Mouse (Mus musculus) retina, adult 2 months (tissue): ENCODE data around the gene Ddx58.

Experiments used
- DNase-seq: peaks from one replicate; pipeline ENCODE4 v3.0.0-alpha.2; 2012; ENCODE audit warnings: low read depth, low spot score

Ddx58 gene

DNA sequence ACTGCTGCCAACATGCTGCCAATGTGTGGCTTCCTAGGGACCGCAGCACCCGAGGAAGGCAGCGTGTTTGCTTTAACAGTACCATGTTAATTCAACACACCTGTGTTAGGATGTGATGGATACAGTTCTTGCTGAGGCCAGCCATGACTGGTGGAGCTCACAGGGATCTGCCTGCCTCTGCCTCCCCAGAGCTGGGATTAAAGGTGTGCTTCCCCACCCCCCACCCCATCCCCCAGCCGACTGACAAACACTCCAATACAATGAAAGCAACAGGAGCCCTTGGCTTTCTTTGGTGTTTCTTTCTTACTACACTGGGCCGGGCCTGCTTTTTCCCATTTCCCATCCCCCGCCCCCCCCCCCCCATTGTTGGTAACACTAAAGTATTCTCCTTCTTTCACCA is 5.4 kb downstream of the Ddx58 start:
- DNase-seq: no peak

DNA sequence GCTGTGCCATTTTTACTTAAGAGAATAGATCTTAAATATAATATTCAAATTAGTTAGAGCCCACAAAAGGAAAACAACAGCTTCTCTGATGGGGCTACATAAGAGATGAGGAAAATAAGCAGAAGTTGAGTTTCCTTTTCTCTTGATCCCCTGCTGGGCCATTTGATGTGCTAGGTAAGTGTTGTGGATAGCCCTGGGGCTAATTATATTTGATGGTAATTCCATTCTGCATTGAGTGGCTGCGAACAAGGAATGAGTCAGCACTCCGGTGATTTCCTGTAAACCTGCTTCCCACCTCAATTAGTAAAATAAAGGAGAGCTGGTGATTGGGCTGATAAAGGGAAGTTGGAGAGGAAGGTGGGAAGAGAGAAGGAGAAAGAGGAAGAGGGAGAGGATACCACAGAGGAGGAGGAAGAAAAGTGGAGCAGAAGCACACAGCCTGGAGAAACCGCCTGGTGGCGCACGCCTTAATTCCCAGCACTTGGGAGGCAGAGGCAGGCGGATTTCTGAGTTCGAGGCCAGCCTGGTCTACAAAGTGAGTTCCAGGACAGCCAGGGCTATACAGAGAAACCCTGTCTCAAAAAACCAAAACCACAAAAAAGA is 6.5 kb downstream of the Ddx58 start:
- no peak for DNase-seq

DNA sequence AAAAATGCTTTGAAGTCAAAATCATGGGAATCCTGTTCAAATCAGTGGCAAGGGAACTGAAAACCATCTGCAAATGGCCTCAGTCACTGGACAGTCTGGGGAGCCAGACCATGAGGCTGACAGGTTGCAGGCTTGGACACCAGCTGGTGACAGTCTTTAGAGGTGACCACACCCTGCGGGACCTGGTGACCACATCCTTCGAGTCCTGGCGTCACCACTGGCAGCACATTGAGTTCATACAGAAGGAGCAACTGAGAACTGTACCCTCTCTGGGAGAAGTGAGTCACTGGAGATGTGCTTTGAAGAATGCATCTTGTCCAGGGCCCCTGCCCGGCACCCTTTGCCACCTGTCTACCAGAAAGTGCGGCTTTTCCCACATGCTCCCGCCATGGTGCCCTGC is 9.9 kb downstream of the Ddx58 start:
- DNase-seq: no peak

DNA sequence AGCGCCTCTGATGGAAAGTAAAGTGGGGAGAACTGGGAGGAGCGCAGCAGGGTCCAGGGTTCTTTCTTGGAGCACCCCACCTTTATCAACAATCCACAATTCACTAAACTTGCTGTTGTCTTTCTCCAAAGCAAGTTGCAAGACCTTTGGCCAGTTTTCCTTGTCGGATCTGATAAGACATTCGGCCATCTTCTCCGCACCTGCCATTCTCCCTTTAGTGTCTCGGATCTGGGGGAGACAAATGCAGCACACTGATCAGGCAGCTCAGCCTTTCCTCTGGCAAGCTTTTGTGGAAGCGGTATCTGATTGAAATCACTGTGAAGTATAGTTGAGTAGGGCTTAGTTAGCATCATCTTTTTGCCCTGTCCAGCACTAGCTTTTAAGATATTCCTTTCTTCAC is 11.7 kb downstream of the Ddx58 start:
- no peak for DNase-seq

DNA sequence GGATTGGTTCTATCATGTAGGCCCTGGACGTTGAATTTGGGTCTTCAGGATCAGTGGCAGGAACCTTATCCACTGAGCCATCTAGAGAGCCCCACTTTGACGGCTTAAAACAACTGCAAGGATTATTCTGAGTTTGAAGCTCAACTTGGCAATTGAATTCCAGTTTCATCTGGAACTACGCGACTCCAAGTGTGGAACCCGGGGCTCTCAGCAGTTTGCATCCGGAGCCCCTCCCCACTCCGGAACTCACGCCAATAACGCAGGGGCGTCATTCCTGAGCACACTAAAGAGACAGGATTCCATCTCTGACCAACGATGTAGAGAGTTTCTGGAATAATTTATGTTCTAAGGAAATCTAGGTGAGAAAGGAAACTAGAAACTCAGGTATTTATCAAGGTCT is 12.5 kb downstream of the Ddx58 start:
- no peak for DNase-seq

DNA sequence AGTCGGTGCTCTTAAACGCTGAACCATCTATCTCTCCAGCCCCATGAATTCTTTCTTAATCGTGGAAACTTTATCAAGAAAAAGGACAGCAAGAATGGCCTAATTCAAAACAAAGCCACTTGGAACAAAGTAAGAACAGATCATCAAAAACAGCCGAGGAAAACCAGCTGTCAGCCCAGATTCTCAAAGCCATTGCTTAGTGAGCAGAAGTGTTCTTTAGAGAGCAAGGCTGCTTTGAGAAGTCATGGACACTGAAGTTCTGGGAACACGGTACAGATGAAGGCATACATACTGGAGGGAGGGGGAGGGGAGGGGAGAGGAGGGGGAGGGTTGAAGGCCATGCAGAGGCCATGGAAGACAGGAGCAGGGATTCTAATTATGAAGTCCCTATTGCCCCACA is 13.5 kb downstream of the Ddx58 start:
- DNase-seq: no peak

DNA sequence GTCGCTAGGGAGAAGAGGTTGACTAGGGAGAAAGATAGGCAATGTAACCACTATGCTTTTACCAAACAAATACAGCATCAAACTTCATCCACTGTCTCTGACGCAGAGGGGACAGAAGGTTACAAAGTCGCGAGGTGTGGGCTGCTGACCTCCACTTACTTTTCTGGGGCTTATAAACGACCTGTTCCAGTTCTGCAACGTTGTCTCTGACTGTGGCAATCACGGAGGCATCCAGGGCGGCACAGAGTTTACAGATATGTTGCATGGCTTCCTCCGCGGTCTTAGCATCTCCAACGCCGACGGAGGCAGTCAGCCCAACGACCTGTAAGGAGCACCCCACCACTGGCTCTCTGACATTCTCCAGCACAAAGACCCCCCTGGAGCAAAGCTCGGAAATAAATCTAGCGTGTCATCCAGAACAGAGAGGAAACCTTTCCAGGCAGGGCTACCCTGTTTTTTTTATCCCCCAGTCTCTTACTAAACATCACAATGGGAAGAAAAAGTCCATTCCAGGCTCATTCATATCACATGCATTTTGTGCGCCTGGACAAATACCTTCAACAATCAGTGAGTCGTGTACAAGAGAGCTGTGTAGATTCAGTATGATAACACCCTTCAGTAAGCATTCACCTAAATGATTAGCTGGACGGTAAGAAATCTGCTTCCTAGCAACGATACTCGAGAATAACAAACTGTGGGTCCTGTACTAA is 17.6 kb downstream of the Ddx58 start:
- DNase-seq: no peak

DNA sequence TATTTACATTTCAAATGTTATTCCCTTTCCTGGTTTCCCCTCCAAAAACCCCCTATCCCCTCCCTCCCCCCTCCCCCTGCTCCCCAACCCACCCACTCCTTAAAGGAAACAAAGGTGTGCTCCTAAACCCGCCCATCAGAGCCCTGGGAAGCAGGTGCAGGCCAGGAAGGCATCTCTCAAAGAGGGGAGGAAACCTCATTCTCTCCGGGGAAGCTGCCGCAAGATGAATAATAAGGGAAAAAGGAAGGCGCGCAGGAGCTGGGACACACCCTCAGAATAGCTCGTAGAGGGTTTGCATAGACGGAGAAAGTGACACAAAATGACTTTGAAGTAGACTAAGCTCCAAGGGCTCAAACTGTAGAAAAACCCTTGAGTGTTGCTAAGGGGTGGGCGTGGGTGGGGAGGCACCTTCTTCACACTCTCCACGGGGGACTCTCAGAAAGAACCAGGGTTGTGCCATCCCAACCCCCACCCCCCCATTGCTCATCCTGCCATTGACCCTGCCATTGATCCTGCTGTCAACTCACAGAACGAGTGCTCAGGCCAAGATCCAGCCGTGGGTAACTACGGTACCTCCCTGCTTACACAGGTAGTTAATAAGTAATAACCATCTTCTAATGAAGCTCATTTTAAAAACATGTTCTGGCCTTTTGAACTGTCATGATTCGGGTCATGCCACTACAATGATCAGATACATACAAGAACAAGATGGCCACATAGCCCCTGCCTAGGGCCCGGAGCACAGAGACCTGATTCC is 18.4 kb downstream of the Ddx58 start:
- no peak for DNase-seq

DNA sequence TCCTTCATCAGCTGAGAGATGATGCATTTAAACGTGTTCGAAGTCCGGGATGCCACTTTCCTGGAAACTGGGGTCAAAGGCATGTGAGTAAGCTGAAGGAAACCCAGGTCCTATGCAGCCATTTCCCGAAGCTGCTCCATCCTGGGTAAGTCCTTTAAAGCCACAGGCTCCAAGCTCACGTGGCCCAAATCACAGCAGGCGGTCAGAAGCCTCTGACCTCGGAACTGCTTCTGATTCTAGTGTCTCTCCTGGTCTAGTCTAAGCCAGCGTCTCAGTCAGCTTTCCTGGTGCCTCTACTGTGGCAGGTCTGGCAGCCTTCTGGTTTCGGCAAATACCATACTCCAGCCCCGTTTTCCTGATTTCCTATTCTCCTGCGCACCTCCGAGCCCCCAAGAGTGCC is 19.2 kb downstream of the Ddx58 start:
- no peak for DNase-seq

DNA sequence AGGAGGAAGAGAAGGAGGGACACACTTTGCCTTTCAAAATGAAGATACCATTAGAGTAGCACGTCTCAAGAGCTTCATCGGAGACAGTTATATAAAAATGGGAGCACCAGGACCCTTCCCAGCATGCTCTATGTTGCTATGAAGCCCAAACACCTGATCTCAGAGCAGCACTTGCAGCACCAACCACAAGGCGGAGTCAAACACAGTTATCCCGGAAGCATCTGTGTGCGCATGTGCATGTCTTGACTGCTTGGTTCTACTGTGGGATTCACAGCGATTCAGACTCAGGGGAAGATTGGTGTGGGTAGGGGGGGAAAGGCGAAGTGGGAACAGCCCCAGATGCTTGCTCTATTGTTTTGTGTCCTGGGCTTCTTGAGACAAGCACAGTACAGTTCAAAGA is 21.2 kb downstream of the Ddx58 start:
- DNase-seq: no peak

DNA sequence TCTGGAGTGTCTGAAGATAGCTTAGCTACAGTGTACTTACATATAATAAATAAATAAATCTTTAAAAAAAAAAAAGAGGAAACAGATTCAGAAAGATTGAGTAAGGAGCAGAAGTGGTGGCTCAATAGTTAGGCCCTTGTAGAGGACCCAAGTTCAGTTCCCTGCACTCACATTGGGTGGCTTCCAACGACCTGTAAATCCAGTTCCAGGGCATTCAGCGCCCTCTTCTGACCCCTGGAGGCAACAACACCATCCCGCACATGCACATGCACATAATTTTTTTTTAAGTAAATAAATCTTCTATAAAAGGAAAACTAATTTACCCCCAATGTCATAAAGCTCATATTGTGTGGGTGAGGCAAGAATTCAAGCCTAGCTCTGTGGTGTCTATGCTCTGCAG is 21.7 kb downstream of the Ddx58 start:
- no peak for DNase-seq

DNA sequence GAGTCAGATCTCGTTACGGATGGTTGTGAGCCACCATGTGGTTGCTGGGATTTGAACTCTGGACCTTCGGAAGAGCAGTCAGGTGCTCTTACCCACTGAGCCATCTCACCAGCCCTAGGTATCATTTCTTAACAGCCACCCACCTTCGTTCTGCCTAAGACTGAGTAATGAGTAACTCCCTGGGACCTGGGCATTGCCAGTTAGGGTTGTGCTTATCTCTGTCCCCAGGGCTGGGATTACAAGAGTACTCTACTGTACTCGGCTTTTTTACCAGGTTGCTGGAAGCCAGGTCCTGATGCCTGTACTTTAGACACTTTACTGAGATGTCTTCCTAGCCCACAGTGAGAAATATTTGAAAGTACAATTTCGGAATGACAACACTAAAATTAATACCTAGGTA is 27.5 kb downstream of the Ddx58 start:
- DNase-seq: no peak

DNA sequence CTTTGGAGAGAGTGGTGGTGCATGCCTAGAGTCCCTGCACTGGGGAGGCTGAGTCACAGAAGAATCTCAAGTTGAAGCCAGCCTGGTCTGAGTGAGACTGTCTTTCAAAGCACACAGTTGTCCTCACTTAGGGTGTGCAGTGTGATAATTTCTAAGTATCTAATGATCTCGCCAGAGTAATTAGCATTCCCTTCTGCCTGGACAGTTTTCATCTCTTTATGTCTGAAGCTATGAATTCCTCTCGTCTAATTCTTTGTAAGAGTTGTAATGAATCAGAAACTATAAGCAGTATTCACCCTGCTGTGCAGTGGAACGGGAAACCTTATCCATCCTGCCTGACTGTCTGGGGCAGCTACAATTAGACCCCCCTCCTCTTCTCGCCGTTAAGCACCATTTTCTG is 31.9 kb downstream of the Ddx58 start:
- no peak for DNase-seq

DNA sequence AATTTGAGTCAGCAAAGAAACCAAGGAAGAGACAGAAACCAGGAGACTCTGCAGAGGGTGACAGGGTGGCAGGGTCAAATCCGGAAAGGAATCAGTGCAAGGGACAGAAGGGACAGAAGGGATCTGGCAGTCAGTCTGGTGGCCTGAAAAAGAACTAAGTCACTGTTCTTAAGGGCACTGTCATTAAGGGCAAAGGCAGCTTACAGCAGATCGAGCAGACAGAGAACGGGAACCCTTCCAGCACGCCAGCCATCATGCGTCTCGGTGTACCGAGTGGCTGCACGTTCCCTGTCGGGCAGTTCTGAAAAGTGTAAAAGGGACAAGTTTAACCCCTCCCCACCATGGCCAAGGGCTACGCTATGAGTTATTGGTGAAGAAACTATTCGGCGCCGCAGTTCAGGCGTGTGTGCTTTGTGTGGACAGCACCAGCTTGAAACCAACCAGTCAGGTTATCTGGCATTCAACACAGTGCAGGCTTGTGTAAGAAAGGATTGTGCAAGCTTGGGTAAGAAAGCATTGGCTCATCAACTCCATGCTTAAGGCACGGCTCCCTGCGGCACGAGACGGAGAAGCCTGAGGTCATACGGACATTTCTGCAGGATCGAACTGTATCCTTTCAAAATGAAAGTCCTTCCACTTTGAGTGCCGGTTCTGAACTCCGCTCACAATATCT is 34.3 kb downstream of the Ddx58 start:
- no peak for DNase-seq

DNA sequence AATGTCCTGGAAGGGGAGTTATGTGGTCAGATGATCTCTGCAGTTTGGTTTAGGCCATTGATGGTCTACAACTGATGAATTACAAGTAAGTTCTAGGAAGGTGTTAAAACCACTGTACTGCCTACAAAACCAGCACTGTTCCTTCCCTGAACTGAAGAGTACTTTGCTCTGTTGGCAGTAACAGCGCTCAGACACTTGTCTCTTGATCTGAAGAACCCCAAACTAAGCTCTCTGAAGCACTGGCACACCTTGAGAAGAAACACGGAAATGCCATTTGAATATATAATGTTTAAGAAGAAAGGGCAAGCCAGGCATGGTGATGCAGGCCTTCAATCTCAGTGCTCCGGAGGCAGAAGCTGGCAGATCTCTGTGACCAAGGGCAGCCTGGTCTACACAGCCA is 35.3 kb downstream of the Ddx58 start:
- DNase-seq: no peak

DNA sequence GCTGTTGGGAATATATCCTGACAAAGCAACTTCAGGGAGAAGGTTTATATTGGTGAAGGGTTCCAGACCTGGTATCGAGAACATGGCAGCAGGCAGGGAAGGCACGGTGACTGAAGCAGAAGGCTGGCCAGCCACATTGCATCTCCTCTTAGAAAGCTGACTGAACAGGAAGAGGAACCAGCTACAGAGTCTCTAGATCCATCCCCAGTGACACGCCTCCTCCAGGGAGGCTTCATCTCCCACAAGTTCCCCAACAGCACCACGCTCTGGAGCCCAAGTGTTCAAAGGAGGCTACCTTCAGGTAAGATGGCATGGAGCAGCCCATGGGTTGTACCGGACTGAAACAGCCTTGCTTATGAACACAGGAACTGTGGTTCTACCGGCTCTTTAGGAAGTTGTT is 37.4 kb downstream of the Ddx58 start:
- DNase-seq: no peak

DNA sequence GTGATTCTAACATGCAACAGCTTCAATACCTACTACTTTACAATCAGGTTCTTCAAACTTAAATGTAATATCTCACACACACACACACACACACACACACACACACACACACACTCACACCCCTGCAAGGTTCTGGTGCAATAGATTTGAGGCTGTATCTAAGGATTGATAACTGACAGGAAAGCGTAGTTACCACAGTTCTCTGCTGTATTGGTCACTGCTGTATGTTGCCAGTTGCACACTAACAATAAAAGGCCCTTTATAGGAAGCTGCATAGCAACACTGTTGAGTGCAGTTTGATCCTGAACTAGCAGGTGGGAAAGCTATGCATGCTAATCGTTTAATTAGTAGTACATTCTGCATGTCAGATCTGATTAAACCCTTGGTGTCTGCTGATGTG is 44.3 kb downstream of the Ddx58 start:
- no peak for DNase-seq

DNA sequence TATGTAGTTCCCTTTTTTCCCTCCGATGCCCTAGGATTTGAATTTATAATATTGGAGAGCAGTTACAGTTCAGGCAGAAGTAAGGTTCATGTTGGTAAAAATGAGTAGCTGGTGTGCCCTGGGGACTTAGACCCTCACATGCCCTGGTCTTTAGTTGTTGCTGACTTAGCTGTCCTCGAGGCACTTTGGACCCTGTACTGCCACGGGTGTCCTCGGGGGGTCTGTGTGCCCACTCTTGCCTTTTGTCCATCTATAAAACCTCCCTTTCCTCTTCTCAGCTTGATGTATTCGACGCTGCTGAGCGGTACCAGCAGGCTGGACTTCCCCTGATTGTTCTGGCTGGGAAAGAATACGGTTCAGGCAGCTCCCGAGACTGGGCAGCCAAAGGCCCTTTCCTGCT is 46.2 kb downstream of the Ddx58 start:
- DNase-seq: no peak

DNA sequence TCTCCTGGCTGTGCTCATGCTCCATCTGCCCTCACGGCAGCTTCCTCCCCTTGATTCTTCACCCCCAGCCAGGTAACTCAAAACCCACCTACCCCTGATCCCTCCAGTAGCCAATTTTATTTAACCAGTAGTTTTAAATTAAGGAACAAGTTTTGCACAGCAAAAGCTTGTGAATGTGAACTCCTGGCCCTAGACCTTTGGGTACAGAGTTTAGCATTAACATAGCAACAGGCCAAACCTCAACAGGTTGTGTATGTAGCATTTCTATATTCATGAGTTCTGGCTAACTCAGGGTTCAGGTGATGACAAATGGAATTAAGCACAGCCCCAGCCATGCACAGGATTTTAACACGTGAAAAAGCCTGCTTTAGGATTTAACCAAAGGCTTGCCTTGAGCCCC is 47.4 kb downstream of the Ddx58 start:
- DNase-seq: no peak

DNA sequence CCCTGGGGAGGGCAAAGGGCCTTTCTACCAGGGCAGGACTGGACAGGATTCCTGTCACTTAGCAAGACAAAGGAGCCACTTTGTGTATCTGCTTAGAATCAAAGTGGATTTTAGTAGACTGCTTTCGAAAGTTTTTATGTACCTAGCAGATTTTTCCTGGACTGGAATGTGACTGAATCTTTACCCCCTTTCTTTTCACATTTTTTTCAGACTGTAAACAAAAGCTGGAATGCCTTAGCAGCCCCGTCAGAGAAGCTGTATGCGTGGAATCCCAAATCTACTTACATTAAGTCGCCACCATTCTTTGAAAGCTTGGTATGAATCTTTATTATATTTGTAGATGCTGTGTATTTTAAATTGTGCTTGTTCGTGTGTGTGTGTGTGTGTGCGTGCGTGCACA is 51.7 kb downstream of the Ddx58 start:
- DNase-seq: no peak

DNA sequence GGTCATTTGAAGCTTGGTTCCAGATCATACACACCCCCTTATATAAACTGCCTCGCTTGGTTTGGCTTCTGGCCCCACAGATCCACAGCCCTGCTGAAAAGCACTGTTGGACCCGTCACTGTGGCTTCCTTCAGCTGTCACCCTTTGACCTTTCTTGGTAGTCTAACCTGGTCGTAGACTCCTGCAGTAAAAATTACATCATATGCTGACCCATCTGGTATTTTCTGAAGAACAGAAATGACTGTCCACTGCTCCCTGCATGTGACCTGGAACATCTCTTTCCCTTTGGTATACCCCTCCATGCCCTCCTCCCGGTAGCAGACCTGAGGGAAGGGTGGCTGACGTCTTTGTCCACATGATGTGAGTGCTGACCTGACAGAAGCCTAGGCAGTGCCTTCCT is 55.2 kb downstream of the Ddx58 start:
- no peak for DNase-seq

DNA sequence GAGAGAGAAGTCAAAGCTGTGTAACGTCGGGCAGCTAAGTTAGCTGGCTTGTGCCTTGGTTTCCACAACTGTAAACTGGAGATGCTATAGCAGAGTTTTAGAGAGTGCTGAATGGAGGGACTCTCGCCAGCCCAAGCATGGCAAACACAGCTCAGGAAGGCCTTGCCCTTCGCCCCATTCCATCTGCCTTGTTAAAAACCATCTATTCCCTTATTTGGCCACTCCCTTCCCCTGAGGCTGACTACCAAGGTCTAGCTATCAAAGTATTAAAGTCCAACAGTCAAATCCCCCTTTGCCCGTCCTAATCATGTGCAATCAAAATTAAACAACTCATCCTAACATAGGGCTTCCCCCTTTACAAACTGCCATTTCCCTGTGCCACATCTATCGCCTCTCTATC is 55.8 kb downstream of the Ddx58 start:
- no peak for DNase-seq
